Mouse (Mus musculus) adrenal gland, postnatal 4 days (tissue): ENCODE results near the gene Comp. TPM values are rescaled to one million over a fixed set of nuclear protein-coding genes. Genes with fewer than 3 reads are reported as not detected.

ENCODE experiments used
- DNase-seq, 2 experiments: peaks; one replicate each; pipeline ENCODE4 v3.0.0; 2021 to 2022; ENCODE audit warnings: low spot score in 2 of 2, mixed read lengths in 2 of 2
- total RNA-seq, 2 experiments: library from RNA; stranded (reverse); gene quantifications; 2 replicates each; pipeline ENCODE4 v1.2.3; 2021

The Comp gene
- total RNA-seq, 2 experiments from 2014 or later, result 0.28 to 1.0 TPM

GRCm38 (mm10) chr8:70395649-70396048 lies 22.3 kb downstream of the Comp start:
- no peak for DNase-seq

- no peak for DNase-seq
Observed at GRCm38 (mm10) chr8:70396184-70396583, 22.8 kb downstream of the Comp start.

GRCm38 (mm10) chr8:70397611-70398563 lies 24.5 kb downstream of the Comp start:
- no peak for DNase-seq

- no peak for DNase-seq
Observed at GRCm38 (mm10) chr8:70404212-70404611, 30.9 kb downstream of the Comp start.

GRCm38 (mm10) chr8:70405189-70405588 lies 31.8 kb downstream of the Comp start:
- no peak for DNase-seq

- DNase-seq, result no peak
Observed at GRCm38 (mm10) chr8:70406427-70407069, 33.2 kb downstream of the Comp start.

GRCm38 (mm10) chr8:70408301-70408700 lies 34.9 kb downstream of the Comp start:
- DNase-seq, result no peak

GRCm38 (mm10) chr8:70409019-70409418 lies 35.7 kb downstream of the Comp start:
- DNase-seq, result no peak

- no peak for DNase-seq
Observed at GRCm38 (mm10) chr8:70409455-70409871, 36.1 kb downstream of the Comp start.

- DNase-seq, result no peak
Observed at GRCm38 (mm10) chr8:70410281-70410680, 36.9 kb downstream of the Comp start.

GRCm38 (mm10) chr8:70414310-70414946 lies 41.1 kb downstream of the Comp start:
- DNase-seq, result no peak

GRCm38 (mm10) chr8:70415540-70416451 lies 42.4 kb downstream of the Comp start:
- DNase-seq, result peak in 1 of 2 experiments; percentile 31

- DNase-seq, result no peak
Observed at GRCm38 (mm10) chr8:70416941-70417340, 43.6 kb downstream of the Comp start.

GRCm38 (mm10) chr8:70417914-70418313 lies 44.6 kb downstream of the Comp start:
- no peak for DNase-seq

- no peak for DNase-seq
Observed at GRCm38 (mm10) chr8:70418954-70419353, 45.6 kb downstream of the Comp start.

GRCm38 (mm10) chr8:70419879-70420643 lies 46.7 kb downstream of the Comp start:
- no peak for DNase-seq

- no peak for DNase-seq
Observed at GRCm38 (mm10) chr8:70421349-70422104, 48.2 kb downstream of the Comp start.

GRCm38 (mm10) chr8:70422722-70423121 lies 49.4 kb downstream of the Comp start:
- DNase-seq, result no peak

- no peak for DNase-seq
Observed at GRCm38 (mm10) chr8:70426300-70426907, 53.0 kb downstream of the Comp start.
